Mouse (Mus musculus): ENCODE results near the gene Hist1h2bm.

DNA sequence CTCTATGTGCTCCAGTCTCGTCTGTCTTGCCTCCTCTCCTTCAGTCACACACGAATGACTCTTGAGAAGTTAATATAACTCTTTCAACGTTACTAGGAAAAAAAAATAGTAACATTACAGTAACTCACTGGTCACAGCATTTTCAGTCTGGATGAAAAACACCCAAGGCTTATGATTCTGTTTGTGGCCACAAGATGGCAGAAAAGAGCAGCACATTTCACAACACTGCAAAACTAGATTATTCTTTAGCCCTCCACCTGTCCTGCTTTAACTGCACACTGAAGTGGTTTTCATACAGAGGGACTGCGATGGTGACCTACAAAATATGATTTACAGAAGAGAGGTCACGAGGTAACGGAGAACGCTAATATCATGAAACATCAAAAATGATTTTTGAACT, 7.1 kb upstream of the Hist1h2bm start:
- TF ChIP-seq CTCF (IDR thresholded peaks at IDR 0.05; ENCODE audit: insufficient read depth, low read length) (peak; percentile 56; the same call in 1 of the 2 replicates), POLR2A (IDR thresholded peaks at IDR 0.05; ENCODE audit: borderline replicate concordance, extremely low read depth, low read depth, low read length) (no peak)
